Mouse (Mus musculus): ENCODE measurements around the gene Mios. TPM values are rescaled to one million over a fixed set of nuclear protein-coding genes. Genes with fewer than 3 reads are reported as not detected.
A peak's percentile ranks its signal among the peaks of the same experiment; 100 is the strongest.

Mios gene
- 22.6 and 22.9 TPM in 2 replicates for polyA plus RNA-seq (2015; fragmentation: Nextera tagmentation; extraction: Ambion mirVana)

- no peaks in the 10 kb centered on the region for H3K36me3 ChIP-seq (ENCODE audit: control insufficient read depth, insufficient read depth, low read length)
- peak; percentile 98 for ATAC-seq
- peak within 1 kb of the TSS; percentile 66 for H3K4me2 ChIP-seq (ENCODE audit: low read length)
- no peaks in the 10 kb centered on the region for H3K9me3 ChIP-seq (ENCODE audit: control insufficient read depth, low read length)
- H3K27ac ChIP-seq (ENCODE audit: low read depth, low read length) = peak within 1 kb of the TSS; percentile 93
- no peaks in the 10 kb centered on the region for H3K27me3 ChIP-seq (replicated peaks; ENCODE audit: control insufficient read depth, insufficient read depth, low read length)
- H3K4me3 ChIP-seq (ENCODE audit: low read length) = peak within 1 kb of the TSS; percentile 85
- under 1% methylated on average over 79 of the region's 90 CpGs for WGBS
- H3K4me1 ChIP-seq (ENCODE audit: control insufficient read depth, insufficient read depth, low read depth, low read length) = peaks cover 9% of the 10 kb centered on the region
- H3K9ac ChIP-seq (ENCODE audit: low read depth, low read length) = peak within 1 kb of the TSS; percentile 94
Observed at GRCm38 (mm10) chr6:8209047-8209865, at the start of gene Mios. Gene Mios (plus strand): TSS chr6:8209222.

- WGBS = 70% methylated on average over 2 of the region's 2 CpGs
- no peaks in the 10 kb centered on the region for H3K4me1 ChIP-seq (ENCODE audit: control insufficient read depth, insufficient read depth, low read depth, low read length)
- no peak overlapping the region for H3K4me2 ChIP-seq (ENCODE audit: low read length)
- H3K9me3 ChIP-seq (ENCODE audit: control insufficient read depth, low read length) = no peaks in the 10 kb centered on the region
- H3K9ac ChIP-seq (ENCODE audit: low read depth, low read length) = no peak overlapping the region
- no peaks in the 10 kb centered on the region for H3K27me3 ChIP-seq (replicated peaks; ENCODE audit: control insufficient read depth, insufficient read depth, low read length)
- H3K27ac ChIP-seq (ENCODE audit: low read depth, low read length) = no peak overlapping the region
- no peak overlapping the region for H3K4me3 ChIP-seq (ENCODE audit: low read length)
- no peaks in the 10 kb centered on the region for H3K36me3 ChIP-seq (ENCODE audit: control insufficient read depth, insufficient read depth, low read length)
- no peak for ATAC-seq
Observed at GRCm38 (mm10) chr6:8160001-8160400, 49.0 kb upstream of the Mios start.

GRCm38 (mm10) chr6:8164741-8165140, 44.3 kb upstream of the Mios start:
- no peak overlapping the region for H3K4me2 ChIP-seq (ENCODE audit: low read length)
- ATAC-seq = no peak
- WGBS = 80% methylated on average over 1 of the region's 1 CpGs

GRCm38 (mm10) chr6:8172101-8172500, 36.9 kb upstream of the Mios start:
- Histone ChIP-seq H3K36me3 (ENCODE audit: control insufficient read depth, insufficient read depth, low read length) (no peaks in the 10 kb centered on the region), H3K4me3 (ENCODE audit: low read length) (no peak overlapping the region), H3K9me3 (ENCODE audit: control insufficient read depth, low read length) (no peaks in the 10 kb centered on the region), H3K4me1 (ENCODE audit: control insufficient read depth, insufficient read depth, low read depth, low read length) (no peaks in the 10 kb centered on the region), H3K9ac (ENCODE audit: low read depth, low read length) (no peak overlapping the region), H3K27ac (ENCODE audit: low read depth, low read length) (no peak overlapping the region), H3K27me3 (replicated peaks; ENCODE audit: control insufficient read depth, insufficient read depth, low read length) (no peaks in the 10 kb centered on the region), H3K4me2 (ENCODE audit: low read length) (no peak overlapping the region)
- 80% methylated on average over 1 of the region's 1 CpGs for WGBS
- no peak for ATAC-seq

More at GRCm38 (mm10) chr6:8164741-8165140, 44.3 kb upstream of the Mios start:
- no peak overlapping the region for H3K9ac ChIP-seq (ENCODE audit: low read depth, low read length)
- no peak overlapping the region for H3K4me3 ChIP-seq (ENCODE audit: low read length)
- no peak overlapping the region for H3K27ac ChIP-seq (ENCODE audit: low read depth, low read length)
- H3K4me1 ChIP-seq (ENCODE audit: control insufficient read depth, insufficient read depth, low read depth, low read length) = no peaks in the 10 kb centered on the region
- H3K36me3 ChIP-seq (ENCODE audit: control insufficient read depth, insufficient read depth, low read length) = no peaks in the 10 kb centered on the region
- H3K9me3 ChIP-seq (ENCODE audit: control insufficient read depth, low read length) = no peaks in the 10 kb centered on the region
- H3K27me3 ChIP-seq (replicated peaks; ENCODE audit: control insufficient read depth, insufficient read depth, low read length) = no peaks in the 10 kb centered on the region

- ATAC-seq = no peak
- Histone ChIP-seq H3K36me3 (ENCODE audit: control insufficient read depth, insufficient read depth, low read length) (no peaks in the 10 kb centered on the region), H3K4me1 (ENCODE audit: control insufficient read depth, insufficient read depth, low read depth, low read length) (peaks cover 7% of the 10 kb centered on the region), H3K27ac (ENCODE audit: low read depth, low read length) (no peak overlapping the region), H3K4me2 (ENCODE audit: low read length) (no peak overlapping the region), H3K4me3 (ENCODE audit: low read length) (no peak overlapping the region), H3K9me3 (ENCODE audit: control insufficient read depth, low read length) (no peaks in the 10 kb centered on the region), H3K9ac (ENCODE audit: low read depth, low read length) (no peak overlapping the region), H3K27me3 (replicated peaks; ENCODE audit: control insufficient read depth, insufficient read depth, low read length) (no peaks in the 10 kb centered on the region)
- 54% methylated on average over 2 of the region's 2 CpGs for WGBS
Observed at GRCm38 (mm10) chr6:8174062-8174461, 35.0 kb upstream of the Mios start.

GRCm38 (mm10) chr6:8175346-8175745, 33.7 kb upstream of the Mios start:
- Histone ChIP-seq H3K27me3 (replicated peaks; ENCODE audit: control insufficient read depth, insufficient read depth, low read length) (no peaks in the 10 kb centered on the region), H3K27ac (ENCODE audit: low read depth, low read length) (no peak overlapping the region), H3K9me3 (ENCODE audit: control insufficient read depth, low read length) (no peaks in the 10 kb centered on the region), H3K4me3 (ENCODE audit: low read length) (no peak overlapping the region), H3K4me1 (ENCODE audit: control insufficient read depth, insufficient read depth, low read depth, low read length) (peaks cover 7% of the 10 kb centered on the region), H3K4me2 (ENCODE audit: low read length) (no peak overlapping the region), H3K36me3 (ENCODE audit: control insufficient read depth, insufficient read depth, low read length) (no peaks in the 10 kb centered on the region), H3K9ac (ENCODE audit: low read depth, low read length) (no peak overlapping the region)
- 95% methylated on average over 7 of the region's 7 CpGs for WGBS
- no peak for ATAC-seq

GRCm38 (mm10) chr6:8176116-8176515, 32.9 kb upstream of the Mios start:
- no peaks in the 10 kb centered on the region for H3K27me3 ChIP-seq (replicated peaks; ENCODE audit: control insufficient read depth, insufficient read depth, low read length)
- no peak overlapping the region for H3K4me3 ChIP-seq (ENCODE audit: low read length)
- H3K9me3 ChIP-seq (ENCODE audit: control insufficient read depth, low read length) = no peaks in the 10 kb centered on the region
- H3K36me3 ChIP-seq (ENCODE audit: control insufficient read depth, insufficient read depth, low read length) = no peaks in the 10 kb centered on the region
- WGBS = 89% methylated on average over 2 of the region's 2 CpGs
- ATAC-seq = no peak
- peaks cover 7% of the 10 kb centered on the region for H3K4me1 ChIP-seq (ENCODE audit: control insufficient read depth, insufficient read depth, low read depth, low read length)
- H3K9ac ChIP-seq (ENCODE audit: low read depth, low read length) = no peak overlapping the region
- no peak overlapping the region for H3K4me2 ChIP-seq (ENCODE audit: low read length)
- H3K27ac ChIP-seq (ENCODE audit: low read depth, low read length) = no peak overlapping the region

GRCm38 (mm10) chr6:8178397-8178941, 30.6 kb upstream of the Mios start:
- peak overlapping the region; percentile 9; the same call in 1 of the 2 replicates for H3K4me3 ChIP-seq (ENCODE audit: low read length)
- peak; percentile 63 for ATAC-seq
- H3K27me3 ChIP-seq (replicated peaks; ENCODE audit: control insufficient read depth, insufficient read depth, low read length) = no peaks in the 10 kb centered on the region
- H3K4me1 ChIP-seq (ENCODE audit: control insufficient read depth, insufficient read depth, low read depth, low read length) = peaks cover 7% of the 10 kb centered on the region
- no peaks in the 10 kb centered on the region for H3K9me3 ChIP-seq (ENCODE audit: control insufficient read depth, low read length)
- peak overlapping the region; percentile 14; the same call in 1 of the 2 replicates for H3K27ac ChIP-seq (ENCODE audit: low read depth, low read length)
- H3K4me2 ChIP-seq (ENCODE audit: low read length) = peak overlapping the region; percentile 49
- H3K9ac ChIP-seq (ENCODE audit: low read depth, low read length) = 0 out of 2 replicates have a peak overlapping the region, but pooled peaks have one; percentile 20
- H3K36me3 ChIP-seq (ENCODE audit: control insufficient read depth, insufficient read depth, low read length) = no peaks in the 10 kb centered on the region
- 8% methylated on average over 10 of the region's 10 CpGs for WGBS

GRCm38 (mm10) chr6:8188599-8189233, 20.3 kb upstream of the Mios start:
- no peaks in the 10 kb centered on the region for H3K27me3 ChIP-seq (replicated peaks; ENCODE audit: control insufficient read depth, insufficient read depth, low read length)
- H3K9me3 ChIP-seq (ENCODE audit: control insufficient read depth, low read length) = no peaks in the 10 kb centered on the region
- WGBS = 94% methylated on average over 2 of the region's 3 CpGs
- H3K4me3 ChIP-seq (ENCODE audit: low read length) = no peak overlapping the region
- H3K4me1 ChIP-seq (ENCODE audit: control insufficient read depth, insufficient read depth, low read depth, low read length) = no peaks in the 10 kb centered on the region
- H3K4me2 ChIP-seq (ENCODE audit: low read length) = no peak overlapping the region
- H3K36me3 ChIP-seq (ENCODE audit: control insufficient read depth, insufficient read depth, low read length) = no peaks in the 10 kb centered on the region
- no peak overlapping the region for H3K9ac ChIP-seq (ENCODE audit: low read depth, low read length)
- peak; percentile 90 for ATAC-seq
- H3K27ac ChIP-seq (ENCODE audit: low read depth, low read length) = no peak overlapping the region

Data from hindbrain, embryonic 16.5 days (tissue).